In genomic region chr5:17766006-17766677, GRCm38 (mm10) we compare ENCODE assay signal across 8 mouse cellular contexts.
DNase-seq lines count a peak whose midpoint lies in the region; ATAC-seq lines count a peak whose summit lies in the region.

No protein-coding gene starts in this region.

- DNase-seq in frontal cortex, postnatal 14 days (ENCODE audit: low spot score in 2 of 2): no peak
- peak; percentile 7 for DNase-seq in 3134 (ENCODE audit: extremely low read depth, insufficient read length, low spot score)
- DNase-seq in c-Kit-positive CD71-negative TER-119-negative erythroid progenitor cells, embryonic 14.5 days (ENCODE audit: low read depth): peak; percentile 16
- DNase-seq in hindlimb bud, embryonic 11.5 days (ENCODE audit: extremely low spot score, low read depth, low spot score): peak; percentile 66
- DNase-seq in adrenal gland, adult 2 months: no peak
- no peak for DNase-seq in thymus, postnatal 10 days (ENCODE audit: low spot score in 2 of 2)
- DNase-seq in spleen, postnatal 4 days (ENCODE audit: low spot score in 2 of 2): no peak

- ATAC-seq in frontal cortex, adult (ENCODE audit: low TSS enrichment): peak; percentile 95

Comparison
In these comparisons a context has a peak if more than half of its experiments do, and no peak if none do; other contexts are left out.
1. DNase-seq: peak in 3134 (single experiment), c-Kit-positive CD71-negative TER-119-negative erythroid progenitor cells, embryonic 14.5 days (single experiment) and hindlimb bud, embryonic 11.5 days (single experiment); none in frontal cortex, postnatal 14 days (0 of 2), adrenal gland, adult 2 months (single experiment), thymus, postnatal 10 days (0 of 2) and spleen, postnatal 4 days (0 of 2).